Mouse (Mus musculus) spleen, adult 2 months (tissue): Measurements from ENCODE around the gene E130114P18Rik.

Experiments used
- CTCF ChIP-seq: fragments of 200-500 bp; IDR thresholded peaks from 2 replicates; pipeline ENCODE4 v1.5.1; 2011; ENCODE audit warnings: mild to moderate bottlenecking, inconsistent platforms; ENCODE audit not compliant: insufficient read depth, insufficient read length, insufficient replicate concordance; ENCODE audit errors: extremely low read depth
- POLR2A ChIP-seq: fragments of 200-500 bp; IDR thresholded peaks from 2 replicates; pipeline ENCODE4 v1.6.1; 2011; ENCODE audit warnings: low read depth, low read length, inconsistent platforms

DNA sequence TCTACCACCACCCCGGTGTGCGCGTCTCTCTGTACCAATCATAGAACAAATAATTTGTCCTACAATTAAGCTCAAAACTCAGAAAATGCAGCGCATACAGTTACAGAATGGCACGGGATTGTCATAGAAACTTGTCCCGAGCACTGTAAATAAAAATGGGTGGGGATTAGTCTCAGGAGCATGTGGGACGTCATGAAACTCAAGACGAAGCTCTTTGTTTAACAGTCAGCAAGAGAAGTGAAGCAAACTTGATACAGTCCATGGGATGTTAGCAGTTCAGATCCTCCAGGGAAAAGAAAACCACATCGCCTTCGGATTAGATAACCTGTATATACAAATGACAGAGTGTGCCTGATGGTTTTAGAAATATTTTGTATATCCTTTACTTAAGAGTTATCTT, 18.6 kb upstream of the E130114P18Rik start:
- TF ChIP-seq POLR2A (no peak), CTCF (no peak)
